Mouse (Mus musculus) limb, embryonic 14.5 days (tissue): ENCODE measurements around the gene Rgs2. TPM values are rescaled to one million over a fixed set of nuclear protein-coding genes. Genes with fewer than 3 reads are reported as not detected.

Experiments
- ATAC-seq: fragments of 200-750 bp; cut with Nextera tagmentation; 2 replicates; pipeline ENCODE4 v1.8.0; 2017; ENCODE audit warnings: low read depth, moderate number of reproducible peaks, moderate TSS enrichment; ENCODE audit not compliant: low FRiP score
- DNase-seq: peaks from one replicate; pipeline ENCODE4 v3.0.0-alpha.2; 2015; ENCODE audit warnings: low spot score
- H3K27ac ChIP-seq: fragments of 300-500 bp; sonication (generic); replicated peaks from 2 replicates; pipeline ENCODE4 v1.5.1; 2014; ENCODE audit warnings: low read depth, mild to moderate bottlenecking, low read length, moderate library complexity, mixed read lengths
- H3K27me3 ChIP-seq: fragments of 300-500 bp; sonication (generic); 2 replicates; pipeline ENCODE4 v1.6.1; 2014; ENCODE audit warnings: low read length, mixed read lengths; ENCODE audit not compliant: control insufficient read depth, insufficient read depth
- H3K36me3 ChIP-seq: fragments of 300-500 bp; sonication (generic); 2 replicates; pipeline ENCODE4 v1.6.1; 2014; ENCODE audit warnings: mild to moderate bottlenecking, low read length, moderate library complexity, mixed read lengths; ENCODE audit not compliant: control insufficient read depth, insufficient read depth
- H3K4me1 ChIP-seq: fragments of 300-500 bp; sonication (generic); 2 replicates; pipeline ENCODE4 v1.6.1; 2014; ENCODE audit warnings: antibody characterized with exemption, low read length, mixed read lengths; ENCODE audit not compliant: control insufficient read depth, insufficient read depth
- H3K4me2 ChIP-seq: fragments of 300-500 bp; sonication (generic); replicated peaks from 2 replicates; pipeline ENCODE4 v1.6.1; 2014; ENCODE audit warnings: low read depth, mild to moderate bottlenecking, low read length, moderate library complexity; ENCODE audit not compliant: severe bottlenecking
- H3K4me3 ChIP-seq: fragments of 300-500 bp; sonication (generic); replicated peaks from 2 replicates; pipeline ENCODE4 v1.5.1; 2014; ENCODE audit warnings: low read length
- H3K9ac ChIP-seq: fragments of 300-500 bp; sonication (generic); 2 replicates; pipeline ENCODE4 v1.6.1; 2014; ENCODE audit warnings: mild to moderate bottlenecking, low read depth, low read length, moderate library complexity; ENCODE audit not compliant: severe bottlenecking
- H3K9me3 ChIP-seq: fragments of 300-500 bp; sonication (generic); 2 replicates; pipeline ENCODE4 v1.6.1; 2016; ENCODE audit warnings: low read length; ENCODE audit not compliant: control insufficient read depth
- POLR2A ChIP-seq: fragments of 200-500 bp; IDR thresholded peaks from 2 replicates; pipeline ENCODE4 v1.8.0; 2012; ENCODE audit warnings: inconsistent platforms, mild to moderate bottlenecking, moderate library complexity, borderline replicate concordance; ENCODE audit not compliant: insufficient read depth, insufficient read length; ENCODE audit errors: extremely low read depth
- WGBS: fragments of 180-500 bp; shearing (Covaris S2); extraction: QIAGEN DNeasy Blood & Tissue Kit; methylation state at CpG from one replicate; pipeline ENCODE4 v1.1.7; 2014; 5-methylcytosine and 5-hydroxymethylcytosine counted together
- polyA plus RNA-seq, 2 experiments: library from polyadenylated mRNA; depleted of rRNA in 1 of 2; stranded (reverse) in 1 of 2; unstranded in 1 of 2; fragments of >200 nt; fragmentation: Nextera tagmentation in 1 of 2; extraction: Ambion mirVana in 1 of 2; gene quantifications; 2 replicates each; pipeline versions ENCODE4 v1.2.1 to v1.2.3; 2012 to 2014

The Rgs2 gene
- polyA plus RNA-seq, 2 experiments, result 24.3 to 48.2 TPM

DNA sequence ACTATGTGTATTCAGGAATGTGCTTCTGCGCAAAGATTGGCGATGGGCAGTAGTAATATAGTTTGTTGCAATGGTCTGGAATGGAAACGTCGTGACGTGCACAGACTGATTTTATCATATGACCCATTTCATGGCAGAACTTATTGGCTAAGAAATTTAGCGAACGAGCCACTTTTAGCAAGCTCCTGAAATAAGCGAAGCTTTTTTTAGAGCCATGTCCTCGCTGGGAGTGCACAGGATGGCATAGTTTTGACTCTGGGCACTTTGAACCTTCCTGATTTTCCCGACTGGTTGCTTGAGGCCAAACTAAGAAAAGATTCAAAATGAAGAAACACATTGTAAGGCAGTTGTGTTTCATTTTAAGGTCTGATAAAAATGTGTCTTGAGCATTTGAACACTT lies 25.7 kb upstream of the Rgs2 start:
- H3K4me3 ChIP-seq, result no peak overlapping the region
- no peak overlapping the region for H3K27ac ChIP-seq
- H3K9me3 ChIP-seq, result no peaks in the 10 kb centered on the region
- DNase-seq, result no peak
- H3K36me3 ChIP-seq, result no peaks in the 10 kb centered on the region
- H3K27me3 ChIP-seq, result no peaks in the 10 kb centered on the region
- no peak for TF ChIP-seq POLR2A
- no peak overlapping the region for H3K9ac ChIP-seq
- ATAC-seq, result no peak
- no peak overlapping the region for H3K4me2 ChIP-seq
- no peaks in the 10 kb centered on the region for H3K4me1 ChIP-seq
- WGBS, result 90% methylated on average over 10 of the region's 10 CpGs

DNA sequence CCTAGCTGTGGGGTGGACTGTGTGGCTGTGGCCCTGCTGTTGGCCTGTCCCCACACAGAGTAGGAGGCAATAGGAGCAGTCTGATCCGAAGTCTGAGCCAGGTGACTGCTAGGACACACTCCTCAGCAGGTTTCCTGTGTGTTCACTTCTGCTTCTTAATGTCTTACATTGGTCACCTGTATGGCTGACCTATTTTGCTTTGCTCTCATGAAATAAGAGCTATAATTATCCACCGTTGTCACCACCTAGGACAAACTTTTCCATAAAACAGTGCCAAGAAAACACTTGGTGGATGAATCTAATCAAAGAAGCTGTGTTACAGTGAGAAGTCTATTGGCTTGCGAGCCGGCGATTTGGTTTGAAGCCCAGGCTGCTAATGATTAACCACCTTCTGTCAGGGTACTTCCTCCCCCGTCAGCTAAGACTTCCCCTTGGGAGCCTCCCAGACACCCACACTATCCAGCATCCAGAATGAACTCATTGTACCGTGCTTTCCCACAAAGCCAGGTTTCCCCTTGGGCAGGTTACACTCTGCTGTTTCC lies 14.5 kb upstream of the Rgs2 start:
- Histone ChIP-seq H3K4me3 (no peak overlapping the region), H3K27me3 (no peaks in the 10 kb centered on the region), H3K27ac (no peak overlapping the region), H3K9me3 (no peaks in the 10 kb centered on the region), H3K36me3 (no peaks in the 10 kb centered on the region), H3K4me2 (no peak overlapping the region), H3K4me1 (no peaks in the 10 kb centered on the region), H3K9ac (no peak overlapping the region)
- no peak for DNase-seq
- no peak for ATAC-seq
- no peak for TF ChIP-seq POLR2A
- WGBS, result 71% methylated on average over 7 of the region's 7 CpGs

DNA sequence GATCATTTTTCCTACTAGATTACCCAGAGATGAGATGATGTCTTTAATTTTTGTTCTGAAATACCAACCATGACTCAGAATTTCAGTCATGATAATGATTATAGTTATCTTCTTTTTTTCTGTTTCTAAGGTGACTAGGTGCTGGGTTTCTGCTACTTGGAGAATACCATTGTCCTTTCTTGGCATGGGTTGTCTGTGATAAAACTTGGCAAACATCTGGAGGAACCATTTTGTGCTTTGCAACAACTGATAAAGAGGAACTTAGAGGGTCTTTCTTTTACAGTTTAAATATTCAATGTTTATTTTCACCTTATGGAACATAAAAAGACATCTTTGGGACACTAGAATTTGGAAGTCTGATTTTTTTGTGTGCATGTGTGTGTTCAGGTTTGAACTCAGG lies 10.0 kb upstream of the Rgs2 start:
- Histone ChIP-seq H3K4me1 (no peaks in the 10 kb centered on the region), H3K9ac (no peak overlapping the region), H3K27me3 (no peaks in the 10 kb centered on the region), H3K4me3 (no peak overlapping the region), H3K9me3 (no peaks in the 10 kb centered on the region), H3K4me2 (no peak overlapping the region), H3K36me3 (no peaks in the 10 kb centered on the region), H3K27ac (no peak overlapping the region)
- no peak for TF ChIP-seq POLR2A
- ATAC-seq (no peak), DNase-seq (no peak)

DNA sequence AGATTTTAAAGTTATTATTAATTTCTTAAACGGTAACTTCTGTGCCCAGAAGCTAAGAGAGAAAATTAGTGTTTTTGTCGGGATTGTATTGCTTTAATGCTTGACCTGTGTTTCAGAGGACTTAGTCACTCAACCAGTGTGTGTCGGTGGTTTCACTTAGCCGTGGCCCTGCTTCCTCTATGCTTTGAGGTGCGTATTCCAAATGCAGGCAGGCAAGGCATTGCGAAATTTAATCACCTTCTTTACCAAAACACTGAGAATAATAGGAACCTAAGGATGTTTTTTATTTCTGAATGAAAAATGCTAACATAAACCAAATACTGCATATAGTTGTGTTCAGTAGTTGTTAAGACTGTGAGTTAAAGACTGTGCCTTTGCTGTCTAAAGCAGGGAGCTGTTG lies 3.4 kb upstream of the Rgs2 start:
- DNase-seq (no peak), ATAC-seq (no peak)
- WGBS, result 69% methylated on average over 6 of the region's 6 CpGs
- TF ChIP-seq POLR2A, result no peak
- Histone ChIP-seq H3K9ac (no peak overlapping the region), H3K4me3 (no peak overlapping the region), H3K4me2 (no peak overlapping the region), H3K36me3 (no peaks in the 10 kb centered on the region), H3K4me1 (peaks cover 7% of the 10 kb centered on the region; the same call in 1 of the 2 replicates), H3K27ac (no peak overlapping the region), H3K27me3 (no peaks in the 10 kb centered on the region), H3K9me3 (no peaks in the 10 kb centered on the region)

DNA sequence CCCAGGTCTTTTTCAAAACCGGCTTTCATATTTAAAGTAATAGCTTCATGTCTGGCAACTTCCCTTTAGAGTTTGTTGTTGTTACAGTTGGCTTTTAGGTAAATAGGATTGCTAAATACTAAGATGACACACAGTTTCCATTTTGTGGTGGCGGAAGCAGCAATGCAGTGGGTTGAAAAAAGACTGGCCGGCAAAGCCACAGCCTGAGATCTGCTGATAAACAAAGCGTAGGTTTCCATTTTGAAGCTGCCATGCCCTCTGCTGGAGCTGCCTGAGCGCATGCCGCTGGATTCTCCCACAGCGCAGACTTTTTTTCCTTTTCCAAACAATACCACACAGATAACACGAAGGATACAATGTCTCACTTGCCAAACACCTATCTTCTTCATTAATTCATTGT lies 2.6 kb upstream of the Rgs2 start:
- Histone ChIP-seq H3K36me3 (no peaks in the 10 kb centered on the region), H3K27ac (no peak overlapping the region), H3K4me1 (peaks cover 9% of the 10 kb centered on the region; the same call in 1 of the 2 replicates), H3K4me2 (peak overlapping the region; percentile 38), H3K9ac (no peak overlapping the region), H3K4me3 (peak overlapping the region; percentile 19), H3K27me3 (no peaks in the 10 kb centered on the region), H3K9me3 (no peaks in the 10 kb centered on the region)
- DNase-seq (peak; percentile 80), ATAC-seq (no peak)
- TF ChIP-seq POLR2A, result no peak
- 5% methylated on average over 8 of the region's 8 CpGs for WGBS

DNA sequence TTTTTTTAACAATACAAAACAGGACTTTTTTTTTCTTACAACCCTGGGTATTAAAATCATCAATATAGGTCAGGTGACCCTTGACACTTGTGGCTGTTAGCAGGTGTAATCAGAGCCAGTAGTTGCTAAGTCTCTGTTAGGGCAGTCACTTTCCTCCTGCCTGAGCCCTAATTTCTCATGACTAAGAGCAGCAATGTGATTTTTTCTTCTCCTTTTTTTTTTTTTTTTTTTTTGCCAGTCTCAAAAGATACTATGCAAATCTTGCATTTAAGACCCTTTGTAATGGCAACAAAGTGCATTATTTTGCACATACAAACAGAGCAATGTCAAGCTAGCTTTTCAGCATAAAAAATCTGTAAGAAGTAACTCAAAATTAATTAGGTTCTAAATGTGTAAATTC lies 1.7 kb upstream of the Rgs2 start:
- no peak for DNase-seq
- Histone ChIP-seq H3K9me3 (no peaks in the 10 kb centered on the region), H3K27me3 (no peaks in the 10 kb centered on the region), H3K27ac (no peak overlapping the region), H3K4me2 (no peak overlapping the region), H3K4me1 (peaks cover 9% of the 10 kb centered on the region; the same call in 1 of the 2 replicates), H3K4me3 (no peak overlapping the region), H3K9ac (no peak overlapping the region), H3K36me3 (no peaks in the 10 kb centered on the region)
- no peak for TF ChIP-seq POLR2A
- no peak for ATAC-seq
